14 mouse cellular contexts compared by ENCODE assay signal in the genomic region with DNA sequence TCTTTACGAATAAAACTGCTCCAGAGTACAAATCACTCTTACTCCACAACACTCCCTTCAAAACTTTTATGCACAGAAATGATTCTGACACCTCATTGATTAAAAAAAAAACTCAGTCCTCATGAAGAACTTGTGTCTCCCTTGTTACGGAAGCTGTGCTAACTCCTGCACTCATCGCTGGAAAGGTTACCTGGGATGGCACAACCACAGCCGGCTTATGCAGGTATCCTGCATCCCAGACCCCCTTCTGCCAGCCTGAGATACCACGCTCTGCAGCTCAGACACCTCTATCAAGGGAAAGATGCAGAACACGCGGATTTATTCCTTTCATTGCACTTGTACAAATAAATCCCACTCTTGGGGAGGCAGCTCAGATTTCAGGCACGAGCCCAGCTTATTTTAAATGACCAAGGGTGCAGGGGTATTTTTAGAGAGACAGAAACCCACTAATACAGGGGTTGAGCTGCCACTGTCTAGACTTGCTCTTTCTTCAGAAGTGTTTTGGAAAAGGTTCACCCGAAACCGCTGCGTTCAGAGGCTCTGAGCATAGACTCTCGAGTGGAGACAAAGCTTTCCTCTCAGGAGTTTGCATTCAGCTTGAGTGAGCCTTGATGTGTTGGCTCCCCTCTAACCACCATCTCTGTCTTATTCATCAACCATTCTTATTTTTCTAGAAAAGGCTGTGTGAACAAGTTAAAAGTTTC.
DNase-seq lines count a peak whose midpoint lies in the region; ATAC-seq and TF ChIP-seq lines count a peak whose summit lies in the region.
"Had no signal": no experiment of that assay in that cellular context is flagged by ENCODE, and none has a peak within 500 bp of the region (broad histone marks: within the 10 kb centered on the region; RNA-seq: fewer than 3 reads in every experiment).

No protein-coding gene starts in this region.

- no peak overlapping the region for H3K9ac ChIP-seq in hindbrain, postnatal 0 days (replicated peaks; ENCODE audit: low read length)
- peak overlapping the region; percentile 23; the same call in 1 of the 2 replicates for H3K9ac ChIP-seq in forebrain, embryonic 11.5 days (ENCODE audit: low read length)
- no peak overlapping the region for H3K9ac ChIP-seq in hindbrain, embryonic 16.5 days (ENCODE audit: low read depth, low read length)
- H3K9ac ChIP-seq in neural tube, embryonic 14.5 days (replicated peaks; ENCODE audit: low read depth, low read length) = no peak overlapping the region
- H3K9ac ChIP-seq: liver, embryonic 13.5 days had no signal

- no peak for DNase-seq in hindbrain, embryonic 10.5 days (ENCODE audit: low spot score)
- DNase-seq in hindbrain, postnatal 0 days (ENCODE audit: low spot score) = no peak
- DNase-seq in forebrain, embryonic 11.5 days (ENCODE audit: low spot score) = no peak
- no peak for DNase-seq in heart, postnatal 14 days
- DNase-seq: adrenal gland, postnatal 25 days; cerebellum, postnatal 25 days; gastrocnemius, postnatal 36 days; liver, embryonic 13.5 days; lung, postnatal 14 days; thymus, postnatal 4 days had no signal

- no peak for TF ChIP-seq CTCF in hindbrain, postnatal 0 days (IDR thresholded peaks at IDR 0.05; ENCODE audit: low read depth)

- no peak overlapping the region for H3K4me3 ChIP-seq in hindbrain, embryonic 10.5 days
- H3K4me3 ChIP-seq in hindbrain, postnatal 0 days (ENCODE audit: low read length) = no peak overlapping the region
- no peak overlapping the region for H3K4me3 ChIP-seq in forebrain, embryonic 11.5 days (ENCODE audit: low read depth, low read length)
- H3K4me3 ChIP-seq in hindbrain, embryonic 16.5 days (ENCODE audit: low read length) = no peak overlapping the region
- no peak overlapping the region for H3K4me3 ChIP-seq in neural tube, embryonic 14.5 days (ENCODE audit: low read depth, low read length)
- H3K4me3 ChIP-seq: liver, embryonic 13.5 days had no signal

- no peaks in the 10 kb centered on the region for H3K9me3 ChIP-seq in hindbrain, embryonic 10.5 days
- no peaks in the 10 kb centered on the region for H3K9me3 ChIP-seq in hindbrain, postnatal 0 days (ENCODE audit: low read length)
- H3K9me3 ChIP-seq in forebrain, embryonic 11.5 days (ENCODE audit: control insufficient read depth, low read length) = no peaks in the 10 kb centered on the region
- no peaks in the 10 kb centered on the region for H3K9me3 ChIP-seq in hindbrain, embryonic 16.5 days (ENCODE audit: control insufficient read depth, low read length)
- no peaks in the 10 kb centered on the region for H3K9me3 ChIP-seq in neural tube, embryonic 14.5 days (ENCODE audit: control insufficient read depth, low read length)

- intact Hi-C loops in heart, postnatal 14 days (cut with DNase I) = no loop called here

- 73% methylated on average over 12 of the region's 12 CpGs for WGBS in hindbrain, embryonic 10.5 days
- WGBS in hindbrain, postnatal 0 days = 52% methylated on average over 12 of the region's 12 CpGs
- WGBS in forebrain, embryonic 11.5 days = 51% methylated on average over 12 of the region's 12 CpGs
- whole genome bisulfite sequencing in hindbrain, embryonic 16.5 days = 51% methylated on average over 12 of the region's 12 CpGs
- WGBS in neural tube, embryonic 14.5 days = 51% methylated on average over 12 of the region's 12 CpGs

- no peak overlapping the region for H3K4me2 ChIP-seq in hindbrain, postnatal 0 days (ENCODE audit: low read depth, low read length)
- H3K4me2 ChIP-seq in forebrain, embryonic 11.5 days (ENCODE audit: low read depth, low read length, severe bottlenecking) = no peak overlapping the region
- H3K4me2 ChIP-seq in hindbrain, embryonic 16.5 days (ENCODE audit: low read length) = no peak overlapping the region
- peak overlapping the region; percentile 22; the same call in 1 of the 2 replicates for H3K4me2 ChIP-seq in neural tube, embryonic 14.5 days (ENCODE audit: low read depth, low read length)
- H3K4me2 ChIP-seq: liver, embryonic 13.5 days had no signal

- H3K36me3 ChIP-seq in hindbrain, embryonic 10.5 days = no peaks in the 10 kb centered on the region
- no peaks in the 10 kb centered on the region for H3K36me3 ChIP-seq in hindbrain, postnatal 0 days (ENCODE audit: insufficient read depth, low read length)
- H3K36me3 ChIP-seq in forebrain, embryonic 11.5 days (ENCODE audit: control insufficient read depth, insufficient read depth, low read length) = no peaks in the 10 kb centered on the region
- no peaks in the 10 kb centered on the region for H3K36me3 ChIP-seq in hindbrain, embryonic 16.5 days (ENCODE audit: control insufficient read depth, insufficient read depth, low read length)
- H3K36me3 ChIP-seq in neural tube, embryonic 14.5 days (ENCODE audit: control insufficient read depth, insufficient read depth, low read length) = no peaks in the 10 kb centered on the region
- H3K36me3 ChIP-seq: G1E; liver, embryonic 13.5 days had no signal

- 0 out of 2 replicates have a peak overlapping the region, but pooled peaks have one; percentile 23 for H3K27ac ChIP-seq in hindbrain, embryonic 10.5 days
- no peak overlapping the region; the same call in 1 of the 2 replicates for H3K27ac ChIP-seq in hindbrain, postnatal 0 days
- no peak overlapping the region for H3K27ac ChIP-seq in forebrain, embryonic 11.5 days (ENCODE audit: low read depth, low read length)
- H3K27ac ChIP-seq in hindbrain, embryonic 16.5 days (ENCODE audit: low read depth, low read length) = peak overlapping the region; percentile 26
- H3K27ac ChIP-seq in neural tube, embryonic 14.5 days (ENCODE audit: low read depth, low read length) = peak overlapping the region; percentile 80
- H3K27ac ChIP-seq: liver, embryonic 13.5 days had no signal

- peaks cover 21% of the 10 kb centered on the region; the same call in 1 of the 2 replicates for H3K4me1 ChIP-seq in hindbrain, embryonic 10.5 days (replicated peaks)
- H3K4me1 ChIP-seq in hindbrain, postnatal 0 days (ENCODE audit: insufficient read depth, low read length) = no peaks in the 10 kb centered on the region
- H3K4me1 ChIP-seq in forebrain, embryonic 11.5 days (replicated peaks; ENCODE audit: control insufficient read depth, insufficient read depth, low read length) = peaks cover 5% of the 10 kb centered on the region; the same call in 1 of the 2 replicates
- H3K4me1 ChIP-seq in hindbrain, embryonic 16.5 days (ENCODE audit: control insufficient read depth, insufficient read depth, low read depth, low read length) = peaks cover 12% of the 10 kb centered on the region
- H3K4me1 ChIP-seq in neural tube, embryonic 14.5 days (ENCODE audit: control insufficient read depth, insufficient read depth, low read length) = peaks cover 23% of the 10 kb centered on the region
- H3K4me1 ChIP-seq: liver, embryonic 13.5 days had no signal

- no peak for ATAC-seq in hindbrain, postnatal 0 days
- ATAC-seq in forebrain, embryonic 11.5 days (replicated peaks; ENCODE audit: low FRiP score) = no peak; the same call in 1 of the 2 replicates
- no peak for ATAC-seq in hindbrain, embryonic 16.5 days
- 0 out of 2 replicates have a peak, but pooled peaks have one; percentile 56 for ATAC-seq in neural tube, embryonic 14.5 days (ENCODE audit: low read depth)
- ATAC-seq in megakaryocyte-erythroid progenitor cell, adult 5-6 weeks (replicated peaks; ENCODE audit: low FRiP score, low TSS enrichment, poor library complexity, severe bottlenecking) = no peak

- H3K27me3 ChIP-seq in hindbrain, embryonic 10.5 days (ENCODE audit: insufficient read depth, poor library complexity, severe bottlenecking) = no peaks in the 10 kb centered on the region
- no peaks in the 10 kb centered on the region for H3K27me3 ChIP-seq in hindbrain, postnatal 0 days (ENCODE audit: insufficient read depth, low read length)
- H3K27me3 ChIP-seq in forebrain, embryonic 11.5 days (ENCODE audit: control insufficient read depth, insufficient read depth, low read length) = no peaks in the 10 kb centered on the region
- H3K27me3 ChIP-seq in hindbrain, embryonic 16.5 days (replicated peaks; ENCODE audit: control insufficient read depth, insufficient read depth, low read length) = no peaks in the 10 kb centered on the region
- no peaks in the 10 kb centered on the region for H3K27me3 ChIP-seq in neural tube, embryonic 14.5 days (ENCODE audit: control insufficient read depth, insufficient read depth, low read length)
- H3K27me3 ChIP-seq: liver, embryonic 13.5 days had no signal

Comparison
In these comparisons a context has a peak if more than half of its experiments do, and no peak if none do; other contexts are left out.
1. H3K27ac ChIP-seq: peak in hindbrain, embryonic 10.5 days (single experiment), hindbrain, embryonic 16.5 days (single experiment) and neural tube, embryonic 14.5 days (single experiment); none in hindbrain, postnatal 0 days (single experiment) and forebrain, embryonic 11.5 days (single experiment).